In genomic region chr16:45892928-45893327, GRCm38 (mm10) we compare ENCODE assay signal across 9 mouse cellular contexts.
DNase-seq lines count a peak whose midpoint lies in the region; ATAC-seq lines count a peak whose summit lies in the region.
"Had no signal": no experiment of that assay in that cellular context is flagged by ENCODE, and none has a peak within 500 bp of the region (broad histone marks: within the 10 kb centered on the region; RNA-seq: fewer than 3 reads in every experiment).

No protein-coding gene starts in this region.

- no peak overlapping the region for H3K4me2 ChIP-seq in intestine, embryonic 14.5 days (ENCODE audit: low read length)
- no peak overlapping the region for H3K4me2 ChIP-seq in limb, embryonic 15.5 days

- H3K4me1 ChIP-seq in intestine, embryonic 14.5 days (replicated peaks; ENCODE audit: control insufficient read depth, insufficient read depth, low read length), result 0 out of 2 replicates have a peak, but pooled peaks cover 4% of the 10 kb centered on the region
- H3K4me1 ChIP-seq in limb, embryonic 15.5 days, result peaks cover 18% of the 10 kb centered on the region

- DNase-seq in 3T3-L1 (ENCODE audit: low read depth, low spot score), result peak; percentile 99
- peak; percentile 51 for DNase-seq in embryo, embryonic 10 days (ENCODE audit: low spot score)
- no peak for DNase-seq in intestine, embryonic 14.5 days (ENCODE audit: low spot score)
- no peak for DNase-seq in thymus, postnatal 0 days (ENCODE audit: low spot score)
- no peak for DNase-seq in left cerebral cortex, postnatal 25 days (ENCODE audit: low spot score in 2 of 2)
- DNase-seq in thymus, postnatal 10 days (ENCODE audit: low spot score in 2 of 2), result no peak
- DNase-seq in gastrocnemius, postnatal 4 days (ENCODE audit: low spot score in 2 of 2), result no peak

- no peaks in the 10 kb centered on the region for H3K36me3 ChIP-seq in intestine, embryonic 14.5 days (ENCODE audit: control insufficient read depth, insufficient read depth, low read length)
- no peaks in the 10 kb centered on the region for H3K36me3 ChIP-seq in limb, embryonic 15.5 days

- H3K27me3 ChIP-seq in intestine, embryonic 14.5 days (replicated peaks; ENCODE audit: control insufficient read depth, insufficient read depth, low read length), result no peaks in the 10 kb centered on the region
- H3K27me3 ChIP-seq in limb, embryonic 15.5 days, result no peaks in the 10 kb centered on the region

- 20% methylated on average over 1 of the region's 1 CpGs for WGBS in intestine, embryonic 14.5 days
- WGBS in limb, embryonic 15.5 days, result 7% methylated on average over 1 of the region's 1 CpGs

- ATAC-seq in intestine, embryonic 14.5 days (replicated peaks; ENCODE audit: low FRiP score, low TSS enrichment, low read depth), result 0 out of 2 replicates have a peak, but pooled peaks have one; percentile 43
- peak; percentile 52; the same call in 1 of the 2 replicates for ATAC-seq in limb, embryonic 15.5 days (ENCODE audit: insufficient number of reproducible peaks, low FRiP score, low TSS enrichment, low read depth)

- no peak overlapping the region for H3K9ac ChIP-seq in intestine, embryonic 14.5 days (ENCODE audit: low read length)
- no peak overlapping the region for H3K9ac ChIP-seq in limb, embryonic 15.5 days

- H3K4me3 ChIP-seq in intestine, embryonic 14.5 days (ENCODE audit: low read depth, low read length), result no peak overlapping the region
- no peak overlapping the region for H3K4me3 ChIP-seq in limb, embryonic 15.5 days
- H3K4me3 ChIP-seq: left cerebral cortex, adult 2 months had no signal

- intact Hi-C loops in left cerebral cortex, postnatal 25 days (cut with DNase I), result loop anchor here (5.0 kb wide), 1 partner anchor 46 kb away; no protein-coding TSS in a partner anchor

- no peaks in the 10 kb centered on the region for H3K9me3 ChIP-seq in intestine, embryonic 14.5 days (ENCODE audit: control insufficient read depth, low read length)
- H3K9me3 ChIP-seq in limb, embryonic 15.5 days, result no peaks in the 10 kb centered on the region

- no peak overlapping the region for H3K27ac ChIP-seq in intestine, embryonic 14.5 days (ENCODE audit: low read depth)
- H3K27ac ChIP-seq in limb, embryonic 15.5 days, result peak overlapping the region; percentile 61; the same call in 1 of the 2 replicates
- H3K27ac ChIP-seq: left cerebral cortex, adult 2 months had no signal

Comparison
In these comparisons a context has a peak if more than half of its experiments do, and no peak if none do; other contexts are left out.
1. DNase-seq: peak in 3T3-L1 (single experiment) and embryo, embryonic 10 days (single experiment); none in intestine, embryonic 14.5 days (single experiment), thymus, postnatal 0 days (single experiment), left cerebral cortex, postnatal 25 days (0 of 2), thymus, postnatal 10 days (0 of 2) and gastrocnemius, postnatal 4 days (0 of 2).